Mouse (Mus musculus) ES-Bruce4 (cell line): ENCODE measurements at regions not wholly inside any gene's neighbourhood (a gene's known extent, or its start where the extent isn't known, plus 50 kb on each side); places are given as distances from the start of the nearest gene placed in this dataset.

Experiments
- H3K27ac ChIP-seq: 2 replicates; pipeline ENCODE4 v1.5.1; 2012; ENCODE audit warnings: low read length, inconsistent platforms; ENCODE audit not compliant: insufficient read depth
- H3K27me3 ChIP-seq: 2 replicates; pipeline ENCODE4 v1.6.1; 2012; ENCODE audit warnings: mild to moderate bottlenecking, low read length, inconsistent platforms; ENCODE audit not compliant: control insufficient read depth, poor library complexity, insufficient read depth, severe bottlenecking
- H3K36me3 ChIP-seq: 2 replicates; pipeline ENCODE4 v1.6.1; 2012; ENCODE audit warnings: inconsistent platforms, mild to moderate bottlenecking, low read length, moderate library complexity; ENCODE audit not compliant: control insufficient read depth, poor library complexity, insufficient read depth, severe bottlenecking
- H3K4me1 ChIP-seq: one replicate; pipeline ENCODE4 v1.8.1; 2011; ENCODE audit warnings: low read length; ENCODE audit not compliant: control insufficient read depth, insufficient read depth
- H3K4me3 ChIP-seq: 2 replicates; pipeline ENCODE4 v1.5.1; 2011; ENCODE audit warnings: low read depth, mild to moderate bottlenecking, low read length
- H3K9ac ChIP-seq: 2 replicates; pipeline ENCODE4 v1.6.1; 2012; ENCODE audit warnings: low read depth, mild to moderate bottlenecking, inconsistent platforms; ENCODE audit not compliant: poor library complexity, severe bottlenecking
- H3K9me3 ChIP-seq: replicated peaks from 2 replicates; pipeline ENCODE4 v1.6.1; 2012; ENCODE audit warnings: mild to moderate bottlenecking, low read length, inconsistent platforms; ENCODE audit not compliant: control insufficient read depth, poor library complexity, insufficient read depth, severe bottlenecking
- CTCF ChIP-seq: IDR thresholded peaks from one replicate; pipeline ENCODE4 v1.8.1; 2011; ENCODE audit warnings: low read depth, low read length
- EP300 ChIP-seq: IDR thresholded peaks from 2 replicates; pipeline ENCODE4 v1.6.1; 2011; ENCODE audit warnings: low read depth, low read length; ENCODE audit not compliant: insufficient read depth
- POLR2A ChIP-seq: IDR thresholded peaks from one replicate; pipeline ENCODE4 v1.8.1; 2011; ENCODE audit warnings: low read length; ENCODE audit not compliant: insufficient read depth

- H3K27me3 ChIP-seq, result no peaks in the 10 kb centered on the region
- no peaks in the 10 kb centered on the region for H3K36me3 ChIP-seq
- no peaks in the 10 kb centered on the region for H3K4me1 ChIP-seq
- no peaks in the 10 kb centered on the region; the same call in 1 of the 2 replicates for H3K9me3 ChIP-seq
- no peak overlapping the region for H3K9ac ChIP-seq
- TF ChIP-seq POLR2A (no peak), CTCF (no peak), EP300 (no peak)
- H3K4me3 ChIP-seq, result no peak overlapping the region
- H3K27ac ChIP-seq, result no peak overlapping the region
Measured at GRCm38 (mm10) chr6:59556668-59557310, 130.7 kb upstream of the Gprin3 start.

DNA sequence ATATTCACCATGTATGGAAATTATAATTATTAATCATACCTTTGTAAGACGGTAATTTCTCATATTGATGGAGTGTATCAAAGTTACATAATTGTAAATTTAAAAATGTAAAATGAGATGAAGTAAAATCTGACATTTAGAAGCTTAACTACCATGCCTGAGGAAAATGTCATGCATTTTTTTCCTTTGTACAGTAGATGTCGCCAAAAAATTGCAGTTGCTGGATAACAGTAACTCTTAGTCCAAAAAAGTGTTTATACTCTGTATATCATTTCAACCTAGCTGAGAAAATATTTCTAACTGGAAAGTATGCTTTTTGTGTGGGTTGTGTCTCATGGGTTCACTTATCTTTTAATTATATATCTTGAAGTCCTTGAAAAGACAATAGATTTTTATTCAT, 110.9 kb upstream of the Gprin3 start:
- Histone ChIP-seq H3K9ac (no peak overlapping the region), H3K4me3 (no peak overlapping the region), H3K27me3 (no peaks in the 10 kb centered on the region), H3K9me3 (no peaks in the 10 kb centered on the region), H3K36me3 (no peaks in the 10 kb centered on the region), H3K27ac (no peak overlapping the region), H3K4me1 (no peaks in the 10 kb centered on the region)
- TF ChIP-seq CTCF, result no peak

GRCm38 (mm10) chr6:59524940-59525265, 98.8 kb upstream of the Gprin3 start:
- no peaks in the 10 kb centered on the region for H3K27me3 ChIP-seq
- H3K9me3 ChIP-seq, result no peaks in the 10 kb centered on the region
- H3K4me3 ChIP-seq, result no peak overlapping the region
- no peak overlapping the region for H3K9ac ChIP-seq
- TF ChIP-seq CTCF (no peak), POLR2A (no peak), EP300 (no peak)
- no peaks in the 10 kb centered on the region for H3K36me3 ChIP-seq
- no peaks in the 10 kb centered on the region for H3K4me1 ChIP-seq
- no peak overlapping the region for H3K27ac ChIP-seq

DNA sequence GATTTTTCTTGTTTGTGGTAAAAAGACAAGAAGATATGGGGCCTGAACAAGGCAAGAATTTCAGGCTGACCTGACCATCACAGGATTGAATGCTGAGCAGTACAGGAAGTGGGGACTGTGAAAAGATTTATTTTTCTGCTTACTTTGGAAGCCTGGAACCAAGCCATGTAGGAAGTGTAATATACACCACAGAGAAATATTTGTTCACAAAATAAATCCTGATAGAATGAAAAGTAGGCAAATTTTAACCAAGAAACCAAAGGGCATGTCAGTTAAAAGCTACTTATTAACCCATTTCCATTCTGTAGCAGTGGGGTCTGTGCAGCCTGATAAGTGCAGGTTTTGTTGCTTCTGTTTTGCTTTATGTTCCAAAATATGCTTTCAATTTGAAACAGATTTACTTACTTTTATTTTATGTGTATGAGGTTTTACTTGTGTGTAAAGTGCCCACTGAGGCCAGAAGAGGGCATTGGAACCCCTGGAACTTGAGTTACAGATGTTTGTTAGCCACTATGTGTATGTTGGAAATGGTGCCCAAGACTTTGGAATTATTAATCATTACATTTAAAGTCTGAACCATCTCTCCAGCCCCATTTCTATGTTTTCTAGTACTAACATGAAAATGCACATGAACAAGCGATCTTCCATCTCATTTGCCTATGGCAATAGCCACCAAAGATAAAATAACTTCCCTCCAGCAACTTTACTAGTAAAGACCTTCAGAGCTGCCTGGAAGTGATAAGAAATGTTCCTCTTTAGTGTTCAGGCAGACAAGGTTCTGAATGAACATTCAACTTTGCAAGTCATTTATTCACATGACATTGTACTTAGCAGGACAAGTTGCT, 98.2 kb upstream of the Gprin3 start:
- H3K27ac ChIP-seq, result no peak overlapping the region
- no peaks in the 10 kb centered on the region for H3K36me3 ChIP-seq
- H3K9ac ChIP-seq, result no peak overlapping the region
- no peaks in the 10 kb centered on the region for H3K27me3 ChIP-seq
- H3K4me3 ChIP-seq, result no peak overlapping the region
- no peaks in the 10 kb centered on the region for H3K9me3 ChIP-seq
- no peaks in the 10 kb centered on the region for H3K4me1 ChIP-seq
- no peak for TF ChIP-seq POLR2A
- no peak for TF ChIP-seq EP300
- TF ChIP-seq CTCF, result no peak

DNA sequence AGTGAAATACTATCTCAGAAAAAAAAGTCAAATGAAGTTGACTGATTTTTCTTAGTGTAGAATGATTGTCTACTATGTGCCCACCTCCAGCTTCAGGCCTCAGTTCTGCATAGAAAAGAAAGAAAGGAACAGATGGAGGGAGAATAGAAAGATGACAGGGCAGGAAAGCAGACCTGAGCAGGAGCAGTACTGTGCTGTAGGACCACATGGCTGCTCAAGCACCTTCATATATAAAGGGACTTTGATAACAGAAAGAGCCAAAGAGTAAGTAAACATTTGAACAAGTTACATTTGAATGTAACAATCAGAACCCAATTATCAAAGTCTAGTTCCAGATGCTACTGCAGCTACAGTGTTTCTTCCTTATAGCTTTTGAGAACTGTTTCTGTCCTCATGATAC, 96.9 kb upstream of the Gprin3 start:
- Histone ChIP-seq H3K27me3 (no peaks in the 10 kb centered on the region), H3K4me3 (no peak overlapping the region), H3K27ac (no peak overlapping the region), H3K9me3 (no peaks in the 10 kb centered on the region), H3K36me3 (no peaks in the 10 kb centered on the region), H3K9ac (no peak overlapping the region), H3K4me1 (no peaks in the 10 kb centered on the region)
- TF ChIP-seq EP300 (no peak), CTCF (no peak), POLR2A (no peak)

DNA sequence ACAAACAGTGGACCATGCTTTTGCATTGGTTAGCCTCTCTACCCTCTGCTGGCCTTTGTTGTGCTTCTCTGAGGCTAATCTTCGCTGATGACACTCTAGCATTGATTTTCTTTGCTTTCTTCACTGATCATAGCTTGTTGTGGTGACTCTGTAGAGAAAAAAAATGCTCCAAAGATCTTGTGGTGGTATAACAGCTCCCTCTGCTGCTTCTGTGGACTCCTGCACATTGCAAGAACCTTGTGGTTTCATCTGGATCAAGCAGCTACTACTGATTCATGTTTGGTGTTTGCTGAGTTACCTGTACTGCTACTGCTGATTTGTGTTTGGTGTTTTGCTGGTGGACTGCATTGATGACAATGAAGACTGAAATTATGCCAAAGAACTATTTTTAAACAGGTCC, 74.7 kb upstream of the Gprin3 start:
- no peak overlapping the region for H3K27ac ChIP-seq
- no peak overlapping the region for H3K9ac ChIP-seq
- no peaks in the 10 kb centered on the region for H3K36me3 ChIP-seq
- no peaks in the 10 kb centered on the region for H3K4me1 ChIP-seq
- TF ChIP-seq CTCF (no peak), EP300 (no peak), POLR2A (no peak)
- no peak overlapping the region for H3K4me3 ChIP-seq
- H3K9me3 ChIP-seq, result no peaks in the 10 kb centered on the region
- H3K27me3 ChIP-seq, result no peaks in the 10 kb centered on the region
